Mouse (Mus musculus): ENCODE measurements around the gene Gm10803. TPM values are rescaled to one million over a fixed set of nuclear protein-coding genes. Genes with fewer than 3 reads are reported as not detected.

Gene Gm10803
- polyA plus RNA-seq, 1 experiment, result not detected

GRCm38 (mm10) chr2:93533891-93534290, 26.5 kb upstream of the Gm10803 start:
- TF ChIP-seq CTCF (IDR thresholded peaks at IDR 0.05; ENCODE audit: control insufficient read depth, insufficient read depth, low read length), result no peak
- no peak for TF ChIP-seq POLR2A (IDR thresholded peaks at IDR 0.05; ENCODE audit: borderline replicate concordance, control insufficient read depth, low read depth, low read length)
- H3K4me1 ChIP-seq (ENCODE audit: control insufficient read depth, insufficient read depth, low read length), result no peaks in the 10 kb centered on the region
- H3K27ac ChIP-seq (ENCODE audit: control insufficient read depth, insufficient read depth, low read depth, low read length, poor library complexity), result no peak overlapping the region
- no peak overlapping the region for H3K4me3 ChIP-seq (replicated peaks; ENCODE audit: control insufficient read depth, low read depth, low read length)
- WGBS, result 89% methylated on average over 7 of the region's 7 CpGs

- TF ChIP-seq CTCF (IDR thresholded peaks at IDR 0.05; ENCODE audit: control insufficient read depth, insufficient read depth, low read length) (peak; percentile 46), POLR2A (IDR thresholded peaks at IDR 0.05; ENCODE audit: borderline replicate concordance, control insufficient read depth, low read depth, low read length) (no peak)
- H3K4me1 ChIP-seq (ENCODE audit: control insufficient read depth, insufficient read depth, low read length), result no peaks in the 10 kb centered on the region
- no peak overlapping the region for H3K4me3 ChIP-seq (replicated peaks; ENCODE audit: control insufficient read depth, low read depth, low read length)
- H3K27ac ChIP-seq (ENCODE audit: control insufficient read depth, insufficient read depth, low read depth, low read length, poor library complexity), result no peak overlapping the region
- WGBS, result 64% methylated on average over 3 of the region's 3 CpGs
Measured at GRCm38 (mm10) chr2:93537385-93537967, 22.9 kb upstream of the Gm10803 start.

- H3K4me3 ChIP-seq (replicated peaks; ENCODE audit: control insufficient read depth, low read depth, low read length), result no peak overlapping the region
- no peak for TF ChIP-seq POLR2A (IDR thresholded peaks at IDR 0.05; ENCODE audit: borderline replicate concordance, control insufficient read depth, low read depth, low read length)
- TF ChIP-seq CTCF (IDR thresholded peaks at IDR 0.05; ENCODE audit: control insufficient read depth, insufficient read depth, low read length), result no peak
- H3K4me1 ChIP-seq (ENCODE audit: control insufficient read depth, insufficient read depth, low read length), result no peaks in the 10 kb centered on the region
- no peak overlapping the region for H3K27ac ChIP-seq (ENCODE audit: control insufficient read depth, insufficient read depth, low read depth, low read length, poor library complexity)
- WGBS, result 65% methylated on average over 6 of the region's 6 CpGs
Measured at GRCm38 (mm10) chr2:93538140-93538539, 22.2 kb upstream of the Gm10803 start.

GRCm38 (mm10) chr2:93541771-93542170, 18.6 kb upstream of the Gm10803 start:
- Histone ChIP-seq H3K4me1 (ENCODE audit: control insufficient read depth, insufficient read depth, low read length) (no peaks in the 10 kb centered on the region), H3K4me3 (replicated peaks; ENCODE audit: control insufficient read depth, low read depth, low read length) (no peak overlapping the region), H3K27ac (ENCODE audit: control insufficient read depth, insufficient read depth, low read depth, low read length, poor library complexity) (no peak overlapping the region)
- TF ChIP-seq CTCF (IDR thresholded peaks at IDR 0.05; ENCODE audit: control insufficient read depth, insufficient read depth, low read length) (no peak), POLR2A (IDR thresholded peaks at IDR 0.05; ENCODE audit: borderline replicate concordance, control insufficient read depth, low read depth, low read length) (no peak)
- 70% methylated on average over 2 of the region's 2 CpGs for WGBS

- Histone ChIP-seq H3K4me3 (replicated peaks; ENCODE audit: control insufficient read depth, low read depth, low read length) (no peak overlapping the region), H3K4me1 (ENCODE audit: control insufficient read depth, insufficient read depth, low read length) (no peaks in the 10 kb centered on the region), H3K27ac (ENCODE audit: control insufficient read depth, insufficient read depth, low read depth, low read length, poor library complexity) (no peak overlapping the region)
- TF ChIP-seq POLR2A (IDR thresholded peaks at IDR 0.05; ENCODE audit: borderline replicate concordance, control insufficient read depth, low read depth, low read length), result no peak
- no peak for TF ChIP-seq CTCF (IDR thresholded peaks at IDR 0.05; ENCODE audit: control insufficient read depth, insufficient read depth, low read length)
- 64% methylated on average over 10 of the region's 10 CpGs for WGBS
Measured at GRCm38 (mm10) chr2:93552676-93553521, 7.5 kb upstream of the Gm10803 start.

- Histone ChIP-seq H3K4me3 (replicated peaks; ENCODE audit: control insufficient read depth, low read depth, low read length) (no peak overlapping the region), H3K27ac (ENCODE audit: control insufficient read depth, insufficient read depth, low read depth, low read length, poor library complexity) (no peak overlapping the region)
- 59% methylated on average over 5 of the region's 5 CpGs for WGBS
Measured at GRCm38 (mm10) chr2:93553905-93554304, 6.5 kb upstream of the Gm10803 start.

GRCm38 (mm10) chr2:93565647-93566046, 5.3 kb downstream of the Gm10803 start:
- no peak overlapping the region for H3K4me3 ChIP-seq (replicated peaks; ENCODE audit: control insufficient read depth, low read depth, low read length)
- 73% methylated on average over 6 of the region's 6 CpGs for WGBS
- H3K27ac ChIP-seq (ENCODE audit: control insufficient read depth, insufficient read depth, low read depth, low read length, poor library complexity), result no peak overlapping the region
- no peak for TF ChIP-seq POLR2A (IDR thresholded peaks at IDR 0.05; ENCODE audit: borderline replicate concordance, control insufficient read depth, low read depth, low read length)
- TF ChIP-seq CTCF (IDR thresholded peaks at IDR 0.05; ENCODE audit: control insufficient read depth, insufficient read depth, low read length), result no peak
- H3K4me1 ChIP-seq (ENCODE audit: control insufficient read depth, insufficient read depth, low read length), result no peaks in the 10 kb centered on the region

More at GRCm38 (mm10) chr2:93553905-93554304, 6.5 kb upstream of the Gm10803 start:
- no peaks in the 10 kb centered on the region for H3K4me1 ChIP-seq (ENCODE audit: control insufficient read depth, insufficient read depth, low read length)
- TF ChIP-seq POLR2A (IDR thresholded peaks at IDR 0.05; ENCODE audit: borderline replicate concordance, control insufficient read depth, low read depth, low read length) (no peak), CTCF (IDR thresholded peaks at IDR 0.05; ENCODE audit: control insufficient read depth, insufficient read depth, low read length) (no peak)

- no peak overlapping the region for H3K4me3 ChIP-seq (replicated peaks; ENCODE audit: control insufficient read depth, low read depth, low read length)
- H3K27ac ChIP-seq (ENCODE audit: control insufficient read depth, insufficient read depth, low read depth, low read length, poor library complexity), result no peak overlapping the region
- H3K4me1 ChIP-seq (ENCODE audit: control insufficient read depth, insufficient read depth, low read length), result no peaks in the 10 kb centered on the region
- TF ChIP-seq POLR2A (IDR thresholded peaks at IDR 0.05; ENCODE audit: borderline replicate concordance, control insufficient read depth, low read depth, low read length) (no peak), CTCF (IDR thresholded peaks at IDR 0.05; ENCODE audit: control insufficient read depth, insufficient read depth, low read length) (no peak)
- 42% methylated on average over 7 of the region's 7 CpGs for WGBS
Measured at GRCm38 (mm10) chr2:93567675-93568074, 7.3 kb downstream of the Gm10803 start.

All from bone marrow, adult 2 months (tissue).